Mouse (Mus musculus) lung, adult 2 months (tissue): Measurements from ENCODE around the gene Tmem185b.

Experiments
- CTCF ChIP-seq: fragments of 200-500 bp; IDR thresholded peaks from 2 replicates; pipeline ENCODE4 v1.5.1; 2011; ENCODE audit warnings: mild to moderate bottlenecking, low read length, control low read depth; ENCODE audit not compliant: insufficient read depth
- POLR2A ChIP-seq: fragments of 200-500 bp; IDR thresholded peaks from 2 replicates; pipeline ENCODE4 v1.6.1; 2011; ENCODE audit warnings: low read depth, mild to moderate bottlenecking, control low read depth, low read length, borderline replicate concordance; ENCODE audit errors: extremely low read depth

GRCm38 (mm10) chr1:119485825-119486224, 40.1 kb upstream of the Tmem185b start:
- TF ChIP-seq POLR2A (no peak), CTCF (no peak)
